ENCODE assay signal across 16 mouse cellular contexts in genomic region chr17:49528503-49529205, GRCm38 (mm10). TPM values are rescaled to one million over a fixed set of nuclear protein-coding genes. Genes with fewer than 3 reads are reported as not detected.
DNase-seq lines count a peak whose midpoint lies in the region; ATAC-seq and TF ChIP-seq lines count a peak whose summit lies in the region.
"Had no signal": no experiment of that assay in that cellular context is flagged by ENCODE, and none has a peak within 500 bp of the region (broad histone marks: within the 10 kb centered on the region; RNA-seq: fewer than 3 reads in every experiment).

No protein-coding gene starts in this region.

- intact Hi-C loops in heart, adult 2 months (cut with DNase I), result loop anchor here (5.0 kb wide), 1 partner anchor 56 kb away; no protein-coding TSS in a partner anchor

- TF ChIP-seq CTCF in heart, adult 2 months (IDR thresholded peaks at IDR 0.05), result no peak
- TF ChIP-seq CTCF in lung, adult 2 months (IDR thresholded peaks at IDR 0.05; ENCODE audit: insufficient read depth, low read length), result no peak

- TF ChIP-seq EP300 in heart, adult 2 months (IDR thresholded peaks at IDR 0.05; ENCODE audit: insufficient read depth, low read depth, low read length), result no peak

- H3K4me2 ChIP-seq in heart, embryonic 11.5 days, result no peak overlapping the region
- no peak overlapping the region for H3K4me2 ChIP-seq in lung, embryonic 15.5 days
- H3K4me2 ChIP-seq: forebrain, embryonic 15.5 days had no signal

- 0 out of 2 replicates have a peak overlapping the region, but pooled peaks have one; percentile 4 for H3K4me3 ChIP-seq in heart, adult 2 months
- H3K4me3 ChIP-seq in heart, embryonic 11.5 days (ENCODE audit: low read depth, low read length), result no peak overlapping the region
- H3K4me3 ChIP-seq in lung, embryonic 15.5 days, result no peak overlapping the region
- H3K4me3 ChIP-seq in lung, adult 2 months (replicated peaks; ENCODE audit: extremely low read depth, low read depth, low read length), result no peak overlapping the region
- H3K4me3 ChIP-seq: forebrain, embryonic 15.5 days; limb, embryonic 10.5 days; midbrain, embryonic 10.5 days had no signal

- H3K79me2 ChIP-seq in heart, adult 2 months (replicated peaks; ENCODE audit: control insufficient read depth, insufficient read depth, low read length), result no peaks in the 10 kb centered on the region

- H3K27ac ChIP-seq in heart, adult 2 months, result peak overlapping the region; percentile 47; the same call in 1 of the 2 replicates
- H3K27ac ChIP-seq in heart, embryonic 11.5 days (ENCODE audit: low read depth, low read length), result no peak overlapping the region
- H3K27ac ChIP-seq in lung, embryonic 15.5 days, result peak overlapping the region; percentile 34
- H3K27ac ChIP-seq: forebrain, embryonic 15.5 days; limb, embryonic 10.5 days; liver, embryonic 14.5 days; midbrain, embryonic 10.5 days had no signal

- no peaks in the 10 kb centered on the region for H3K27me3 ChIP-seq in heart, adult 2 months (ENCODE audit: control insufficient read depth, insufficient read depth, low read length)
- H3K27me3 ChIP-seq in heart, embryonic 11.5 days (ENCODE audit: control insufficient read depth, insufficient read depth, low read length), result no peaks in the 10 kb centered on the region; the same call in 1 of the 2 replicates
- no peaks in the 10 kb centered on the region for H3K27me3 ChIP-seq in lung, embryonic 15.5 days
- H3K27me3 ChIP-seq: forebrain, embryonic 15.5 days had no signal

- no peak for DNase-seq in heart, adult 2 months
- no peak for DNase-seq in lung, adult 2 months
- peak; percentile 87 to 88 for DNase-seq in cerebellum, postnatal 25 days
- DNase-seq in lung, postnatal 25 days (ENCODE audit: low spot score), result peak; percentile 12
- DNase-seq in ovary, postnatal 10 days (ENCODE audit: low spot score), result no peak
- DNase-seq in adrenal gland, postnatal 4 days (ENCODE audit: low spot score in 2 of 2), result no peak
- DNase-seq: adrenal gland, postnatal 10 days; gastrocnemius, postnatal 25 days; heart, postnatal 36 days; thymus, postnatal 14 days had no signal

- ATAC-seq in heart, embryonic 11.5 days (replicated peaks; ENCODE audit: insufficient number of reproducible peaks, low FRiP score, low TSS enrichment), result no peak
- ATAC-seq in lung, embryonic 15.5 days (ENCODE audit: borderline replicate concordance, extremely low read depth, low FRiP score, low TSS enrichment), result peak; percentile 55; the same call in 1 of the 2 replicates
- ATAC-seq: forebrain, embryonic 15.5 days had no signal

- H3K4me1 ChIP-seq in heart, adult 2 months (ENCODE audit: control insufficient read depth, insufficient read depth, low read length), result no peaks in the 10 kb centered on the region
- H3K4me1 ChIP-seq in heart, embryonic 11.5 days (ENCODE audit: control insufficient read depth, insufficient read depth, low read length), result no peaks in the 10 kb centered on the region
- H3K4me1 ChIP-seq in lung, embryonic 15.5 days, result peaks cover 26% of the 10 kb centered on the region
- no peaks in the 10 kb centered on the region for H3K4me1 ChIP-seq in lung, adult 2 months (ENCODE audit: control insufficient read depth, insufficient read depth, low read length)
- H3K4me1 ChIP-seq: forebrain, embryonic 15.5 days; midbrain, embryonic 10.5 days had no signal

- no peak overlapping the region for H3K9ac ChIP-seq in heart, adult 2 months (ENCODE audit: low read depth, low read length)
- H3K9ac ChIP-seq in heart, embryonic 11.5 days (ENCODE audit: low read depth, low read length), result no peak overlapping the region
- no peak overlapping the region for H3K9ac ChIP-seq in lung, embryonic 15.5 days
- H3K9ac ChIP-seq: forebrain, embryonic 15.5 days; liver, embryonic 14.5 days had no signal

- no peaks in the 10 kb centered on the region for H3K9me3 ChIP-seq in heart, embryonic 11.5 days (replicated peaks; ENCODE audit: control insufficient read depth, low read length)
- H3K9me3 ChIP-seq in lung, embryonic 15.5 days, result no peaks in the 10 kb centered on the region
- H3K9me3 ChIP-seq: forebrain, embryonic 15.5 days; limb, embryonic 10.5 days; midbrain, embryonic 10.5 days had no signal

- H3K36me3 ChIP-seq in heart, adult 2 months (ENCODE audit: control insufficient read depth, insufficient read depth, low read length), result no peaks in the 10 kb centered on the region
- H3K36me3 ChIP-seq in heart, embryonic 11.5 days (ENCODE audit: control insufficient read depth, insufficient read depth, low read length), result no peaks in the 10 kb centered on the region; the same call in 1 of the 2 replicates
- 0 out of 2 replicates have a peak, but pooled peaks cover 6% of the 10 kb centered on the region for H3K36me3 ChIP-seq in lung, embryonic 15.5 days
- H3K36me3 ChIP-seq: forebrain, embryonic 15.5 days; midbrain, embryonic 10.5 days had no signal

- WGBS in heart, adult 2 months, result 46% methylated on average over 7 of the region's 7 CpGs
- 43% methylated on average over 7 of the region's 7 CpGs for WGBS in heart, embryonic 11.5 days (ENCODE audit: insufficient replicate concordance)
- 34% methylated on average over 7 of the region's 7 CpGs for WGBS in lung, embryonic 15.5 days
- WGBS in lung, adult 2 months, result 56% methylated on average over 7 of the region's 7 CpGs

- TF ChIP-seq POLR2A in heart, adult 2 months (IDR thresholded peaks at IDR 0.05; ENCODE audit: insufficient read depth, low read depth, low read length), result no peak
- TF ChIP-seq POLR2A in lung, adult 2 months (IDR thresholded peaks at IDR 0.05; ENCODE audit: borderline replicate concordance, extremely low read depth, low read depth, low read length), result no peak

RNA-seq across cellular contexts. Expression of gene Daam2, which starts 35.5 kb away (rescaled TPM):
- total RNA-seq in heart, adult 2 months (2021), result 1 to 10 TPM; 6.4 to 8.8 TPM
- polyA plus RNA-seq in heart, adult 2 months (2012; rRNA removed), result 4.0 and 6.6 TPM in 2 replicates
- polyA plus RNA-seq in heart, embryonic 11.5 days (2014; fragmentation: Nextera tagmentation; extraction: Ambion mirVana), result 4.5 and 5.7 TPM in 2 replicates
- 14.0 and 15.8 TPM in 2 replicates for polyA plus RNA-seq in lung, embryonic 15.5 days (2015; fragmentation: Nextera tagmentation; extraction: Ambion mirVana)
- 6.0 and 8.7 TPM in 2 replicates for polyA plus RNA-seq in lung, adult 2 months (2012; rRNA removed)
- total RNA-seq in adrenal gland, postnatal 4 days (2021), result 10 to 100 TPM; 38.3 to 39.6 TPM

Comparison
In these comparisons a context has a peak if more than half of its experiments do, and no peak if none do; other contexts are left out.
1. DNase-seq: peak in cerebellum, postnatal 25 days (2 of 2) and lung, postnatal 25 days (single experiment); none in heart, adult 2 months (0 of 2), lung, adult 2 months (single experiment), ovary, postnatal 10 days (single experiment) and adrenal gland, postnatal 4 days (0 of 2).